ENCODE assay signal across 21 mouse cellular contexts in the genomic region with DNA sequence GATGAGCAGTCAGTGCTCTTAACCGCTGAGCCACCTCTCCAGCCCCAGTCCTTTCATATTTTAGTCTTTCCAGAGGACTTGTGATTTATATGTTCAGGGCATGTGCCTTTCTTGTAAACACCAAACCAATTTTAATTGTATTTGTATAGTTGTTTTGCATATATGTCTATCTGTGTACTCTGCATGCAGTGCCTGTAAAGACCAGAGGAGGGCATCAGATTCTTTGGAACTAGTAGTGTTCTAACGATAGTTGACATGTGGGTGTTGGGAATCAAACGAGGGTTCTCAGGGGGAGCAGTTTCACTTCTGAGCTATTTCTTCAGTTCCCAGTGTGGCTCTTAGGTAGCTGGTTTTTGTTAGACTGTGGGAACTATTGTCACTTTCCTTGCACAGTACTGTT. TPM values are rescaled to one million over a fixed set of nuclear protein-coding genes. Genes with fewer than 3 reads are reported as not detected.
DNase-seq lines count a peak whose midpoint lies in the region; ATAC-seq and TF ChIP-seq lines count a peak whose summit lies in the region.
"Had no signal": no experiment of that assay in that cellular context is flagged by ENCODE, and none has a peak within 500 bp of the region (broad histone marks: within the 10 kb centered on the region; RNA-seq: fewer than 3 reads in every experiment).

No protein-coding gene starts in this region.

- no peaks in the 10 kb centered on the region for H3K27me3 ChIP-seq in heart, embryonic 10.5 days (ENCODE audit: insufficient read depth, poor library complexity, severe bottlenecking)
- H3K27me3 ChIP-seq in midbrain, postnatal 0 days (ENCODE audit: insufficient read depth, low read length): no peaks in the 10 kb centered on the region
- H3K27me3 ChIP-seq in midbrain, embryonic 13.5 days: no peaks in the 10 kb centered on the region
- no peaks in the 10 kb centered on the region for H3K27me3 ChIP-seq in cerebellum, adult 2 months (ENCODE audit: control insufficient read depth, insufficient read depth, low read length)
- H3K27me3 ChIP-seq: embryonic facial prominence, embryonic 15.5 days; heart, embryonic 15.5 days; midbrain, embryonic 15.5 days; stomach, embryonic 15.5 days had no signal

- no peak for ATAC-seq in midbrain, postnatal 0 days (ENCODE audit: low FRiP score)
- ATAC-seq in midbrain, embryonic 13.5 days: no peak
- ATAC-seq: liver, postnatal 0 days; midbrain, embryonic 15.5 days had no signal

- no peak overlapping the region for H3K9ac ChIP-seq in midbrain, postnatal 0 days (replicated peaks; ENCODE audit: low read length, poor library complexity, severe bottlenecking)
- no peak overlapping the region for H3K9ac ChIP-seq in midbrain, embryonic 13.5 days (replicated peaks)
- H3K9ac ChIP-seq: embryonic facial prominence, embryonic 15.5 days; heart, embryonic 15.5 days; hindbrain, embryonic 14.5 days; liver, postnatal 0 days; midbrain, embryonic 15.5 days; stomach, embryonic 15.5 days had no signal

- H3K27ac ChIP-seq in heart, embryonic 10.5 days: no peak overlapping the region
- H3K27ac ChIP-seq in midbrain, postnatal 0 days (ENCODE audit: low read depth, low read length): no peak overlapping the region
- H3K27ac ChIP-seq in midbrain, embryonic 13.5 days: no peak overlapping the region
- no peak overlapping the region for H3K27ac ChIP-seq in cerebellum, adult 2 months (ENCODE audit: insufficient read depth, low read length)
- H3K27ac ChIP-seq: embryonic facial prominence, embryonic 15.5 days; heart, embryonic 15.5 days; hindbrain, embryonic 14.5 days; macrophage; midbrain, embryonic 15.5 days; stomach, embryonic 15.5 days had no signal

- H3K9me3 ChIP-seq in heart, embryonic 10.5 days: no peaks in the 10 kb centered on the region
- H3K9me3 ChIP-seq in midbrain, postnatal 0 days (ENCODE audit: low read length): no peaks in the 10 kb centered on the region
- no peaks in the 10 kb centered on the region for H3K9me3 ChIP-seq in midbrain, embryonic 13.5 days
- H3K9me3 ChIP-seq: embryonic facial prominence, embryonic 15.5 days; heart, embryonic 15.5 days; midbrain, embryonic 15.5 days; stomach, embryonic 15.5 days had no signal

- no peak overlapping the region for H3K4me3 ChIP-seq in heart, embryonic 10.5 days
- H3K4me3 ChIP-seq in midbrain, postnatal 0 days (ENCODE audit: low read depth, low read length): no peak overlapping the region
- H3K4me3 ChIP-seq in midbrain, embryonic 13.5 days (replicated peaks): no peak overlapping the region
- no peak overlapping the region for H3K4me3 ChIP-seq in cerebellum, adult 2 months (replicated peaks; ENCODE audit: insufficient read depth, low read depth, low read length)
- H3K4me3 ChIP-seq: embryonic facial prominence, embryonic 15.5 days; heart, embryonic 15.5 days; midbrain, embryonic 15.5 days; stomach, embryonic 15.5 days had no signal

- intact Hi-C loops in heart, postnatal 14 days (cut with DNase I): no loop called here

- H3K4me2 ChIP-seq in midbrain, postnatal 0 days (ENCODE audit: low read depth, low read length, poor library complexity, severe bottlenecking): no peak overlapping the region
- no peak overlapping the region for H3K4me2 ChIP-seq in midbrain, embryonic 13.5 days (replicated peaks)
- H3K4me2 ChIP-seq: embryonic facial prominence, embryonic 15.5 days; heart, embryonic 15.5 days; hindbrain, embryonic 14.5 days; midbrain, embryonic 15.5 days; stomach, embryonic 15.5 days had no signal

- TF ChIP-seq CTCF in midbrain, postnatal 0 days (IDR thresholded peaks at IDR 0.05): peak; percentile 36
- TF ChIP-seq CTCF in cerebellum, adult 2 months (IDR thresholded peaks at IDR 0.05; ENCODE audit: borderline replicate concordance, insufficient read depth, low read depth, low read length): no peak

- no peak for TF ChIP-seq POLR2A in cerebellum, adult 2 months (IDR thresholded peaks at IDR 0.05; ENCODE audit: borderline replicate concordance, insufficient read depth, low read length)

- DNase-seq in heart, embryonic 10.5 days (ENCODE audit: low spot score): peak; percentile 42
- no peak for DNase-seq in heart, postnatal 14 days
- DNase-seq in midbrain, postnatal 0 days (ENCODE audit: low spot score): no peak
- DNase-seq in R1 (ENCODE audit: low read depth, low spot score): peak; percentile 64
- no peak for DNase-seq in cerebellum, adult 2 months
- DNase-seq in right cerebral cortex, adult 2 months (ENCODE audit: low spot score in 2 of 2): no peak
- no peak for DNase-seq in frontal cortex, postnatal 10 days (ENCODE audit: low spot score in 2 of 2)
- DNase-seq: cerebellum, postnatal 10 days; embryo, embryonic 11 days; kidney, adult 11 months; kidney, postnatal 10 days; liver, postnatal 0 days; right cerebral cortex, adult 18-20 months; spleen, adult 18-20 months had no signal

- H3K36me3 ChIP-seq in heart, embryonic 10.5 days: peaks cover 90% of the 10 kb centered on the region
- peaks cover 37% of the 10 kb centered on the region for H3K36me3 ChIP-seq in midbrain, postnatal 0 days (ENCODE audit: insufficient read depth, low read length)
- peaks cover 78% of the 10 kb centered on the region for H3K36me3 ChIP-seq in midbrain, embryonic 13.5 days

- no peaks in the 10 kb centered on the region for H3K4me1 ChIP-seq in heart, embryonic 10.5 days
- no peaks in the 10 kb centered on the region for H3K4me1 ChIP-seq in midbrain, postnatal 0 days (ENCODE audit: insufficient read depth, low read length)
- H3K4me1 ChIP-seq in midbrain, embryonic 13.5 days (replicated peaks): no peaks in the 10 kb centered on the region
- H3K4me1 ChIP-seq in cerebellum, adult 2 months (ENCODE audit: control insufficient read depth, insufficient read depth, low read length): peaks cover 11% of the 10 kb centered on the region
- H3K4me1 ChIP-seq: embryonic facial prominence, embryonic 15.5 days; heart, embryonic 15.5 days; midbrain, embryonic 15.5 days; stomach, embryonic 15.5 days had no signal

- WGBS in heart, embryonic 10.5 days: 89% methylated on average over 3 of the region's 3 CpGs
- 93% methylated on average over 3 of the region's 3 CpGs for WGBS in midbrain, postnatal 0 days
- 89% methylated on average over 3 of the region's 3 CpGs for WGBS in midbrain, embryonic 13.5 days
- 98% methylated on average over 3 of the region's 3 CpGs for WGBS in cerebellum, adult 2 months

RNA-seq across cellular contexts. Expression of a gene that starts 26.5 kb away (rescaled TPM):
- 75.5 and 91.9 TPM in 2 replicates for polyA plus RNA-seq in heart, embryonic 10.5 days (2016; fragmentation: Nextera tagmentation; extraction: Ambion mirVana)
- 10 to 100 TPM; 20.5 to 20.8 TPM for total RNA-seq in heart, postnatal 14 days (2021)
- 50.9 and 87.3 TPM in 2 replicates for total RNA-seq in midbrain, postnatal 0 days (2014; rRNA removed)
- polyA plus RNA-seq in midbrain, postnatal 0 days (2015; fragmentation: Nextera tagmentation; extraction: Ambion mirVana): 34.3 and 36.5 TPM in 2 replicates
- 49.5 and 57.0 TPM in 2 replicates for polyA plus RNA-seq in midbrain, embryonic 13.5 days (2015; fragmentation: Nextera tagmentation; extraction: Ambion mirVana)
- polyA plus RNA-seq in cerebellum, adult 2 months (2012; rRNA removed): 26.0 and 26.8 TPM in 2 replicates

RNA-seq across cellular contexts. Expression of a gene that starts 30.9 kb away (rescaled TPM):
- 1.9 and 3.6 TPM in 2 replicates for polyA plus RNA-seq in heart, embryonic 10.5 days (2016; fragmentation: Nextera tagmentation; extraction: Ambion mirVana)
- total RNA-seq in heart, postnatal 14 days (2021): 1 to 10 TPM; 2.0 to 2.3 TPM
- total RNA-seq in midbrain, postnatal 0 days (2014; rRNA removed): 4.5 and 5.0 TPM in 2 replicates
- 1.2 and 1.7 TPM in 2 replicates for polyA plus RNA-seq in midbrain, postnatal 0 days (2015; fragmentation: Nextera tagmentation; extraction: Ambion mirVana)
- polyA plus RNA-seq in midbrain, embryonic 13.5 days (2015; fragmentation: Nextera tagmentation; extraction: Ambion mirVana): 0.27 and 0.49 TPM in 2 replicates
- polyA plus RNA-seq in cerebellum, adult 2 months (2012; rRNA removed): 1.1 and 1.9 TPM in 2 replicates
- polyA plus RNA-seq: liver, postnatal 0 days; macrophage had no signal

Comparison
In these comparisons a context has a peak if more than half of its experiments do, and no peak if none do; other contexts are left out.
1. DNase-seq: peak in heart, embryonic 10.5 days (single experiment) and R1 (single experiment); none in heart, postnatal 14 days (0 of 2), midbrain, postnatal 0 days (single experiment), cerebellum, adult 2 months (0 of 2), right cerebral cortex, adult 2 months (0 of 2) and frontal cortex, postnatal 10 days (0 of 2).